Mouse (Mus musculus): Measurements from ENCODE around the gene Pmvk. TPM values are rescaled to one million over a fixed set of nuclear protein-coding genes. Genes with fewer than 3 reads are reported as not detected.

The Pmvk gene
- total RNA-seq, 2 experiments from 2014 or later, result 35.3 to 38.7 TPM

Other genes starting within 250 kb of the Pmvk start
- 10 to 100 TPM; 32.1 to 40.1 TPM for gene Thbs3, start 239.4 kb upstream of the Pmvk start, total RNA-seq (2021)
- gene Mtx1, start 227.5 kb upstream of the Pmvk start, total RNA-seq (2021), result 10 to 100 TPM; 91.1 to 99.9 TPM
- 1 to 10 TPM; 1.2 to 1.3 TPM for gene Muc1, start 225.5 kb upstream of the Pmvk start, total RNA-seq (2021)
- gene Krtcap2, start 208.6 kb upstream of the Pmvk start, total RNA-seq (2021), result 10 to 100 TPM; 77.3 to 90.2 TPM
- 10 to 100 TPM; 97.0 to 99.4 TPM for gene Trim46, start 208.2 kb upstream of the Pmvk start, total RNA-seq (2021)
- 10 to 100 TPM; 50.0 to 63.2 TPM for gene Dpm3, start 195.2 kb upstream of the Pmvk start, total RNA-seq (2021)
- gene Slc50a1, start 184.0 kb upstream of the Pmvk start, total RNA-seq (2021), result 10 to 100 TPM; 37.1 to 40.2 TPM
- gene Efna1, start 173.4 kb upstream of the Pmvk start, total RNA-seq (2021), result 1 to 10 TPM; 6.4 TPM
- 10 to 100 TPM; 57.8 to 62.7 TPM for gene Efna3, start 131.6 kb upstream of the Pmvk start, total RNA-seq (2021)
- 1 to 10 TPM; 1.0 to 1.8 TPM for gene Efna4, start 116.5 kb upstream of the Pmvk start, total RNA-seq (2021)
- 100 to 1,000 TPM; 114 to 115 TPM for gene Adam15, start 104.5 kb upstream of the Pmvk start, total RNA-seq (2021)
- gene Dcst2, start 92.6 kb upstream of the Pmvk start, total RNA-seq (2021), result under 1 TPM; 0.41 to 0.76 TPM
- under 1 TPM in 1 of 2 experiments, not detected in 1; 0.21 TPM for gene Dcst1, start 89.3 kb upstream of the Pmvk start, total RNA-seq (2021)
- gene Zbtb7b, start 59.8 kb upstream of the Pmvk start, total RNA-seq (2021), result 10 to 100 TPM; 12.1 to 15.1 TPM
- 1 to 10 TPM; 3.2 to 4.3 TPM for gene Lenep, start 51.7 kb upstream of the Pmvk start, total RNA-seq (2021)
- 10 to 100 TPM; 30.4 to 30.5 TPM for gene Flad1, start 42.7 kb upstream of the Pmvk start, total RNA-seq (2021)
- 1 to 10 TPM; 4.6 to 6.5 TPM for gene Cks1b, start 36.2 kb upstream of the Pmvk start, total RNA-seq (2021)
- 10 to 100 TPM; 14.2 to 15.0 TPM for gene Shc1, start 36.1 kb upstream of the Pmvk start, total RNA-seq (2021)
- gene Pygo2, start 24.3 kb upstream of the Pmvk start, total RNA-seq (2021), result 10 to 100 TPM; 49.5 to 57.6 TPM
- 10 to 100 TPM; 44.5 to 54.0 TPM for gene Pbxip1, start 17.8 kb upstream of the Pmvk start, total RNA-seq (2021)
- gene Kcnn3, start 65.6 kb downstream of the Pmvk start, total RNA-seq (2021), result 10 to 100 TPM; 25.5 to 26.6 TPM

Measured in layer of hippocampus, postnatal 14 days (tissue).